Mouse (Mus musculus): ENCODE measurements around the gene Unc50. TPM values are rescaled to one million over a fixed set of nuclear protein-coding genes. Genes with fewer than 3 reads are reported as not detected.

The Unc50 gene
- polyA plus RNA-seq, 1 experiment from 2014 or later: 175 TPM

DNA sequence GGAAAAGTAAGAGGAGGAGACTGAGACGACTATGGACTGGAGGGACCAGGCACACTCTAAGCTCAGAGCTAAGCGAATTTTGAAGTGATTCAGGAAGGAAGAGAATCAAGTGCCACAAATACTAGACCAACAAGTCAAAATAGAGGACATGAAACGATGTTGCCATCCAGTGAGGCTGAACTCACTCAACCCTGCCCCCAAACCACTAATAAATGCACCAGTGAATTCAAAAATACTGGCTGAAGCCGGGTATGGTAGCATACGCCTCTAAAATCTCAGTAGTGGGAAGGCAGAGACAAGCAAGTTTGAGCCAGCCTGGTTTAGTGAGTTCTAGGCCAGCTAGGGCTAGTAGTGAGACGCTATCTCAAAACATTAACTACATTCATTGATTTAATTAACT is 50.8 kb downstream of the Unc50 start:
- no peaks in the 10 kb centered on the region for H3K4me1 ChIP-seq (replicated peaks; ENCODE audit: insufficient read depth, low read length)
- no peaks in the 10 kb centered on the region for H3K36me3 ChIP-seq (ENCODE audit: insufficient read depth, low read length)
- DNase-seq (ENCODE audit: low spot score): no peak
- TF ChIP-seq CTCF (IDR thresholded peaks at IDR 0.05; ENCODE audit: low read depth): no peak
- WGBS: 74% methylated on average over 6 of the region's 6 CpGs
- H3K27ac ChIP-seq: no peak overlapping the region
- H3K4me3 ChIP-seq (replicated peaks; ENCODE audit: low read depth, low read length): no peak overlapping the region
- no peaks in the 10 kb centered on the region for H3K27me3 ChIP-seq (ENCODE audit: insufficient read depth, low read length)
- no peak for ATAC-seq (replicated peaks; ENCODE audit: low FRiP score, low read depth)
- H3K9ac ChIP-seq (ENCODE audit: low read depth, low read length): no peak overlapping the region
- H3K4me2 ChIP-seq (ENCODE audit: low read length): no peak overlapping the region
- no peaks in the 10 kb centered on the region for H3K9me3 ChIP-seq (replicated peaks; ENCODE audit: low read length)

- Histone ChIP-seq H3K4me1 (replicated peaks; ENCODE audit: insufficient read depth, low read length) (no peaks in the 10 kb centered on the region), H3K27ac (no peak overlapping the region), H3K9me3 (replicated peaks; ENCODE audit: low read length) (no peaks in the 10 kb centered on the region), H3K9ac (ENCODE audit: low read depth, low read length) (no peak overlapping the region), H3K27me3 (ENCODE audit: insufficient read depth, low read length) (no peaks in the 10 kb centered on the region), H3K36me3 (ENCODE audit: insufficient read depth, low read length) (no peaks in the 10 kb centered on the region), H3K4me2 (ENCODE audit: low read length) (no peak overlapping the region), H3K4me3 (replicated peaks; ENCODE audit: low read depth, low read length) (no peak overlapping the region)
- ATAC-seq (replicated peaks; ENCODE audit: low FRiP score, low read depth) (no peak), DNase-seq (ENCODE audit: low spot score) (no peak)
- no peak for TF ChIP-seq CTCF (IDR thresholded peaks at IDR 0.05; ENCODE audit: low read depth)
- 83% methylated on average over 2 of the region's 2 CpGs for WGBS
Observed at GRCm38 (mm10) chr1:37481331-37481730, 51.4 kb downstream of the Unc50 start.

DNA sequence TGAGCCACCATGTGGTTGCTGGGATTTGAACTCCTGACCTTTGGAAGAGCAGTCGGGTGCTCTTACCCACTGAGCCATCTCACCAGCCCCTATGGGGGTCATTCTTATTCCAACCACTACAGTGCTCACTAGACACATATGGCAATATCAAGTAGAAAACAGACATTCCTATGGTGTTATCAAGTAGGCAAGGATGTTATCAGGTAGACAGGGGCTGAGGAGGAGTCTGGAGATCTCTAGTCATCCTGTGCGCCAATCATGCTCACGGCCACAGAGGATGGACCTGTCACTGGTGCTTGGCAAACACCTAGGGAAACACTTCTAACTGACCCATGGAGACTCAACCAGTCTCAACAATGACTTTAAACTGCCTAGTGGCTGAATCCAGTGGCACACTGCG is 54.7 kb downstream of the Unc50 start:
- H3K4me2 ChIP-seq (ENCODE audit: low read length): no peak overlapping the region
- ATAC-seq (replicated peaks; ENCODE audit: low FRiP score, low read depth): no peak
- H3K36me3 ChIP-seq (ENCODE audit: insufficient read depth, low read length): no peaks in the 10 kb centered on the region
- no peak overlapping the region for H3K9ac ChIP-seq (ENCODE audit: low read depth, low read length)
- DNase-seq (ENCODE audit: low spot score): no peak
- no peaks in the 10 kb centered on the region for H3K27me3 ChIP-seq (ENCODE audit: insufficient read depth, low read length)
- TF ChIP-seq CTCF (IDR thresholded peaks at IDR 0.05; ENCODE audit: low read depth): no peak
- no peaks in the 10 kb centered on the region for H3K4me1 ChIP-seq (replicated peaks; ENCODE audit: insufficient read depth, low read length)
- H3K9me3 ChIP-seq (replicated peaks; ENCODE audit: low read length): no peaks in the 10 kb centered on the region
- 90% methylated on average over 4 of the region's 4 CpGs for WGBS
- no peak overlapping the region for H3K4me3 ChIP-seq (replicated peaks; ENCODE audit: low read depth, low read length)
- no peak overlapping the region for H3K27ac ChIP-seq

DNA sequence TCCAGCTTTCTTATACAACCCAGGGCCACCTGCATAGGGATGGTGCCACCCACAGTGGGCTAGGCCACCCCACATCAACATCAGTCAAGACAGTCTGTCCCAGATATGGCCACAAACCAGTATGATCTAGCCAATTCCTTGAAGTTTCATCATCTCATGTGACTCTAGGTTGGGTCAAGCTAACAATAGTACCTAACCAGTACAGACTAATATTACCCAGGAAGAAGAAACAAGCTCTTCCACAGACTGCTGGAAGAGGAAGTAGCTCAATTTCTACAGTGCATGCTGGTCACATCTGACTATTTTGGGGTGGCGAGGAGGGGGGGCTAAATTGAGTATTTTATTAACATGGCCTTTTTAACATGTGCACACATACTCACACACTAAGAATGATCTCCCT is 56.5 kb downstream of the Unc50 start:
- no peak overlapping the region for H3K4me3 ChIP-seq (replicated peaks; ENCODE audit: low read depth, low read length)
- no peaks in the 10 kb centered on the region for H3K27me3 ChIP-seq (ENCODE audit: insufficient read depth, low read length)
- H3K36me3 ChIP-seq (ENCODE audit: insufficient read depth, low read length): no peaks in the 10 kb centered on the region
- no peaks in the 10 kb centered on the region for H3K4me1 ChIP-seq (replicated peaks; ENCODE audit: insufficient read depth, low read length)
- TF ChIP-seq CTCF (IDR thresholded peaks at IDR 0.05; ENCODE audit: low read depth): no peak
- H3K9ac ChIP-seq (ENCODE audit: low read depth, low read length): no peak overlapping the region
- 93% methylated on average over 1 of the region's 1 CpGs for WGBS
- no peaks in the 10 kb centered on the region for H3K9me3 ChIP-seq (replicated peaks; ENCODE audit: low read length)
- ATAC-seq (replicated peaks; ENCODE audit: low FRiP score, low read depth) (no peak), DNase-seq (ENCODE audit: low spot score) (no peak)
- H3K27ac ChIP-seq: no peak overlapping the region
- H3K4me2 ChIP-seq (ENCODE audit: low read length): no peak overlapping the region

DNA sequence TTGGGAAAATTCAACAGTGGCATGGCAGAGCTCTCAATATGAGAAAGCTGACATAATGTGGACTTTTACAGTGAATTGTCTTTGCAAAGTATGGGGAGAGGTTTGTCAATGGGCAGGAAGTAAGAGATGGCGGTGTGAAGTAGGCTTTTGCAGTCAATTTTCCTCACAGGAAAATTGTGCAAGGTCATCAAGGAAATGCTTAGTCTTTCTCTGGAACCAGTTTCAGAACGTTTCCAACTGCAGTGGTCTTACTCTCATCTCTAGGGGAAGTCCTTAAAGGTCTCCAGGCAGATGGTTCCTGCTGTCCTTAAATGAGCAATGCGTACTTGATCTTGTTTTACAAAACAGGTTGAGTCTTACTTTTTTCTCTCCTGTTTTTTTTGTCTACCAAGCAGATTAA is 57.1 kb downstream of the Unc50 start:
- 73% methylated on average over 3 of the region's 3 CpGs for WGBS
- Histone ChIP-seq H3K27me3 (ENCODE audit: insufficient read depth, low read length) (no peaks in the 10 kb centered on the region), H3K4me3 (replicated peaks; ENCODE audit: low read depth, low read length) (no peak overlapping the region), H3K9me3 (replicated peaks; ENCODE audit: low read length) (no peaks in the 10 kb centered on the region), H3K4me1 (replicated peaks; ENCODE audit: insufficient read depth, low read length) (no peaks in the 10 kb centered on the region), H3K36me3 (ENCODE audit: insufficient read depth, low read length) (no peaks in the 10 kb centered on the region), H3K27ac (no peak overlapping the region), H3K4me2 (ENCODE audit: low read length) (no peak overlapping the region), H3K9ac (ENCODE audit: low read depth, low read length) (no peak overlapping the region)
- ATAC-seq (replicated peaks; ENCODE audit: low FRiP score, low read depth) (no peak), DNase-seq (ENCODE audit: low spot score) (no peak)
- TF ChIP-seq CTCF (IDR thresholded peaks at IDR 0.05; ENCODE audit: low read depth): no peak

- no peak for DNase-seq (ENCODE audit: low spot score)
Observed at GRCm38 (mm10) chr1:37488531-37488930, 58.6 kb downstream of the Unc50 start.

More at GRCm38 (mm10) chr1:37488531-37488930, 58.6 kb downstream of the Unc50 start:
- no peak overlapping the region for H3K9ac ChIP-seq (ENCODE audit: low read depth, low read length)
- no peaks in the 10 kb centered on the region for H3K27me3 ChIP-seq (ENCODE audit: insufficient read depth, low read length)
- WGBS: 87% methylated on average over 12 of the region's 12 CpGs
- no peak for TF ChIP-seq CTCF (IDR thresholded peaks at IDR 0.05; ENCODE audit: low read depth)
- H3K36me3 ChIP-seq (ENCODE audit: insufficient read depth, low read length): no peaks in the 10 kb centered on the region
- H3K4me1 ChIP-seq (replicated peaks; ENCODE audit: insufficient read depth, low read length): no peaks in the 10 kb centered on the region
- H3K9me3 ChIP-seq (replicated peaks; ENCODE audit: low read length): no peaks in the 10 kb centered on the region
- H3K4me2 ChIP-seq (ENCODE audit: low read length): no peak overlapping the region
- no peak overlapping the region for H3K27ac ChIP-seq
- no peak overlapping the region for H3K4me3 ChIP-seq (replicated peaks; ENCODE audit: low read depth, low read length)
- ATAC-seq (replicated peaks; ENCODE audit: low FRiP score, low read depth): no peak

Other genes starting within 250 kb of the Unc50 start
- not detected in 2 replicates for gene Cnga3, start 215.7 kb upstream of the Unc50 start, polyA plus RNA-seq (2015; fragmentation: Nextera tagmentation; extraction: Ambion mirVana)
- gene Inpp4a, start 130.3 kb upstream of the Unc50 start, polyA plus RNA-seq (2015; fragmentation: Nextera tagmentation; extraction: Ambion mirVana): 13.6 and 14.6 TPM in 2 replicates
- gene Coa5, start within 50 bp of the Unc50 start, polyA plus RNA-seq (2015; fragmentation: Nextera tagmentation; extraction: Ambion mirVana): 39.2 and 42.5 TPM in 2 replicates
- 6.9 and 8.3 TPM in 2 replicates for gene Mgat4a, start 110.9 kb downstream of the Unc50 start, polyA plus RNA-seq (2015; fragmentation: Nextera tagmentation; extraction: Ambion mirVana)

Data from kidney, postnatal 0 days (tissue).